Mouse (Mus musculus): ENCODE measurements around the gene Iqschfp. TPM values are rescaled to one million over a fixed set of nuclear protein-coding genes. Genes with fewer than 3 reads are reported as not detected.

Iqschfp gene
- polyA plus RNA-seq, 1 experiment = not detected

DNA sequence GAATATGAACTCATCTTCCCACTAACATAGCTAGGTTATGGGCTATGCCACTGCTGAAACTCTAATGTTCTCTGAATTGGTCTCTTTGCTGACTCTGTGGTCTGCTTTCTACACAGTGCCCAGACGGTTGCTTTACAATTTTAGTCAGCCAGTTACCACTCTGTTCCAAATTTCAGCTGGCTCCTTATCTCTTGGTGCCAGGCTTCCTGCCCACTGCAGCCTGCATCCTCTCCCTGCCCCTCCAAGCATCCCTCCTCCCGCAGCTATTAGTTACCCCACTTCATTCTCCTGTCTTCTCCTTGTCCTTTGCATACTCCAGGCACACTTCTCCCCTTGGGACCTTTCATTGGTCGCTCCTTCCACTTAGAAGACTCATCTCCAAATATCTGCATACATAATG, 268.7 kb downstream of the Iqschfp start:
- no peak overlapping the region for H3K27ac ChIP-seq (ENCODE audit: control insufficient read depth, insufficient read depth, low read depth, low read length, poor library complexity)
- H3K4me3 ChIP-seq (replicated peaks; ENCODE audit: control insufficient read depth, low read depth, low read length) = no peak overlapping the region
- 8% methylated on average over 3 of the region's 3 CpGs for WGBS
- no peaks in the 10 kb centered on the region for H3K4me1 ChIP-seq (ENCODE audit: control insufficient read depth, insufficient read depth, low read length)
- TF ChIP-seq CTCF (IDR thresholded peaks at IDR 0.05; ENCODE audit: control insufficient read depth, insufficient read depth, low read length) = no peak
- TF ChIP-seq POLR2A (IDR thresholded peaks at IDR 0.05; ENCODE audit: borderline replicate concordance, control insufficient read depth, low read depth, low read length) = no peak

- H3K27ac ChIP-seq (ENCODE audit: control insufficient read depth, insufficient read depth, low read depth, low read length, poor library complexity) = no peak overlapping the region
- whole genome bisulfite sequencing = 56% methylated on average over 1 of the region's 1 CpGs
- H3K4me1 ChIP-seq (ENCODE audit: control insufficient read depth, insufficient read depth, low read length) = no peaks in the 10 kb centered on the region
- H3K4me3 ChIP-seq (replicated peaks; ENCODE audit: control insufficient read depth, low read depth, low read length) = no peak overlapping the region
- no peak for TF ChIP-seq POLR2A (IDR thresholded peaks at IDR 0.05; ENCODE audit: borderline replicate concordance, control insufficient read depth, low read depth, low read length)
- TF ChIP-seq CTCF (IDR thresholded peaks at IDR 0.05; ENCODE audit: control insufficient read depth, insufficient read depth, low read length) = no peak
Measured at GRCm38 (mm10) chr3:68178248-68178647, 286.2 kb downstream of the Iqschfp start.

DNA sequence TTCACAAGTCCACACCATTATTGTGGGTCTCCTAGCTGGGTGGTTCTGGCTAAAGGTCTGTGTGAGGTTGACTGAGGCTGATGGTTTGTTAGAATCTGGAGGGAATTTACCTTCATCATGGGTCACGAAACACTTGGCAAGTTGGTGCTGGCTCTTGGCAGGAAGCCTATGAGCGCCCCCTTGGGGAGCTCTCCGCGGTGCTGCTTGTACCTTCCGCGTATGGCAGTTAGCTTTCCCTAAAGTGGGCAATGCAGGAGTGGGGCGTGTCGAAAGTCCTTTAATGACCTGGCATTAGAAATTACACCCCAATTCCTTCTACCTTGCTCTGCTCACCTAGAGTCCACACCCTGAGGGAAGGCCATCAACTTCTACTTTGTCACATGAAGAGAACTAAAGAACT, 295.4 kb downstream of the Iqschfp start:
- WGBS = 62% methylated on average over 8 of the region's 8 CpGs
- no peak overlapping the region for H3K4me3 ChIP-seq (replicated peaks; ENCODE audit: control insufficient read depth, low read depth, low read length)
- TF ChIP-seq POLR2A (IDR thresholded peaks at IDR 0.05; ENCODE audit: borderline replicate concordance, control insufficient read depth, low read depth, low read length) (no peak), CTCF (IDR thresholded peaks at IDR 0.05; ENCODE audit: control insufficient read depth, insufficient read depth, low read length) (no peak)
- no peak overlapping the region for H3K27ac ChIP-seq (ENCODE audit: control insufficient read depth, insufficient read depth, low read depth, low read length, poor library complexity)
- H3K4me1 ChIP-seq (ENCODE audit: control insufficient read depth, insufficient read depth, low read length) = no peaks in the 10 kb centered on the region

GRCm38 (mm10) chr3:68189100-68189499, 297.1 kb downstream of the Iqschfp start:
- no peaks in the 10 kb centered on the region for H3K4me1 ChIP-seq (ENCODE audit: control insufficient read depth, insufficient read depth, low read length)
- no peak overlapping the region for H3K4me3 ChIP-seq (replicated peaks; ENCODE audit: control insufficient read depth, low read depth, low read length)
- 54% methylated on average over 2 of the region's 2 CpGs for WGBS
- TF ChIP-seq POLR2A (IDR thresholded peaks at IDR 0.05; ENCODE audit: borderline replicate concordance, control insufficient read depth, low read depth, low read length) (no peak), CTCF (IDR thresholded peaks at IDR 0.05; ENCODE audit: control insufficient read depth, insufficient read depth, low read length) (no peak)
- H3K27ac ChIP-seq (ENCODE audit: control insufficient read depth, insufficient read depth, low read depth, low read length, poor library complexity) = no peak overlapping the region

DNA sequence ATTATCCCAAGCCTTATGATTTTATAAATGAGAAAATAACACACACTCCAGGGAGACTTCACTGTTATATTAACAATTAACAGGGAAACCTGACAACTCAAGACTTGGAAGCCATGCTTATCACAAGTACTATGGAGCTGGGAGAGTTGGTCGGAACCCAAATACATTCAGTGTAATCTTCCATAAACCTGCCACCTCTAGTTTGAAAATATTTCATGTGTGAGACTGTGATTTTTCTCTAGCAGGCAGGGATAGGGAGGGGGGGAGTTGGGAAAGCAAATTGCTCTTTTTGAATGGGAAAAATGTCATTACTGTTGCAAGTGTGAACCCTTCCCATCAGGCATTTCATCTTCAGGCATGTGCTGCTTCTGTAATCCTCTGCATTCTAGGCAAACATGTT, 304.9 kb downstream of the Iqschfp start:
- 91% methylated on average over 1 of the region's 1 CpGs for WGBS
- Histone ChIP-seq H3K4me1 (ENCODE audit: control insufficient read depth, insufficient read depth, low read length) (no peaks in the 10 kb centered on the region), H3K4me3 (replicated peaks; ENCODE audit: control insufficient read depth, low read depth, low read length) (no peak overlapping the region), H3K27ac (ENCODE audit: control insufficient read depth, insufficient read depth, low read depth, low read length, poor library complexity) (no peak overlapping the region)
- TF ChIP-seq CTCF (IDR thresholded peaks at IDR 0.05; ENCODE audit: control insufficient read depth, insufficient read depth, low read length) (no peak), POLR2A (IDR thresholded peaks at IDR 0.05; ENCODE audit: borderline replicate concordance, control insufficient read depth, low read depth, low read length) (no peak)

DNA sequence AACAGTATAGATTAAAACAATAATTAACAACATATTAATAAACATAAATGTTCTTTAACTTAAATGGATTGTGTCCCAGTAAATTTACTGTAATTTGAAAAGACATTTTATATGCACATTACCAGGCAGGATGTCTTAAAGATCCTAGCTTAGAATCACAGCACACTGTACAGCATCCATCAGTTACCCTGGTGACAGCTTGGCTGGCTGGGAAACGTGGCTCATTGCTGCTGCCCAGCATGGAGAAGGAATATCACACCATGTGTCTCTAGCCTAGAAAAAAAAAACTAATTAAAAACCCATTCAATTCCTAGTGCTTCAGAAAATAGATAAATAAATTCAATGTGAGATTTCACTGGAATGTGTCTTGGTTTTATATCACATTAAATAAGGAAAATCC, 309.2 kb downstream of the Iqschfp start:
- TF ChIP-seq POLR2A (IDR thresholded peaks at IDR 0.05; ENCODE audit: borderline replicate concordance, control insufficient read depth, low read depth, low read length) (no peak), CTCF (IDR thresholded peaks at IDR 0.05; ENCODE audit: control insufficient read depth, insufficient read depth, low read length) (no peak)
- Histone ChIP-seq H3K4me3 (replicated peaks; ENCODE audit: control insufficient read depth, low read depth, low read length) (no peak overlapping the region), H3K4me1 (ENCODE audit: control insufficient read depth, insufficient read depth, low read length) (no peaks in the 10 kb centered on the region), H3K27ac (ENCODE audit: control insufficient read depth, insufficient read depth, low read depth, low read length, poor library complexity) (no peak overlapping the region)
- 46% methylated on average over 1 of the region's 1 CpGs for WGBS

DNA sequence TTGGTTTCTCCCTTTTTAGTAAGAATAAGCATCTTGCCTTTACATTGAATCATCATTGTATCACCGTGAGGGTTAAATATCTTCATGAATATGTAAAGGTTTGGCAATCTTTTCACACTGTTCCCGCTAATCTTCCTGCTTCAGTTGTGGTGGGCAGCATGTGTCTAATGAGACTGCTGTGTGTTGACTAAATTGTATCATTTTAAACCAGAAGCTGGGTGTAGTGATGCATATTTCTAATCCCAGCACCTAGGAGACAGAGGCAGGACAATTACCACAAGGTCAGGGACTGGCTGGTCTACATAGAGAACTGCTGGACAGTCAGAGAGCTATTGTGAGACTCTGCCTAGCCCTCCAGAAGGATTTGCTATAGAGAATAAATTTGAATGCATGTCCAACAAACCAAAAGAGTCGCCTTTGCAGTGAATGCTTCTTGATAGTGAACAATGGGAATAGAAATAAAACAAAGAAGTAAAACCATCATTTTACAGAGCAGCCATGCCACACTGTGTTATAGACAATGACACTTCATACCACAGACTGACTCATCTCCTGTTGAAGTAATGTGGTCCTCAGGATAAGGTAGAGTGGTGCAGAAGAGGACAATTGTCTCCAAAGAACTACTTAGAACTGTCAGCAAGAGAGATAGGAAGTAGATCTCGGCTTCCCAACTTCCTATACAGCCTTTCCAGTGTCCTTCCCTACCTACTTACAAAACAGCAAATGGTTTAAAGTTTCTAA, 310.3 kb downstream of the Iqschfp start:
- no peak overlapping the region for H3K27ac ChIP-seq (ENCODE audit: control insufficient read depth, insufficient read depth, low read depth, low read length, poor library complexity)
- WGBS = 55% methylated on average over 4 of the region's 4 CpGs
- H3K4me1 ChIP-seq (ENCODE audit: control insufficient read depth, insufficient read depth, low read length) = no peaks in the 10 kb centered on the region
- TF ChIP-seq CTCF (IDR thresholded peaks at IDR 0.05; ENCODE audit: control insufficient read depth, insufficient read depth, low read length) (no peak), POLR2A (IDR thresholded peaks at IDR 0.05; ENCODE audit: borderline replicate concordance, control insufficient read depth, low read depth, low read length) (no peak)
- H3K4me3 ChIP-seq (replicated peaks; ENCODE audit: control insufficient read depth, low read depth, low read length) = no peak overlapping the region

GRCm38 (mm10) chr3:68203934-68204467, 312.0 kb downstream of the Iqschfp start:
- H3K27ac ChIP-seq (ENCODE audit: control insufficient read depth, insufficient read depth, low read depth, low read length, poor library complexity) = no peak overlapping the region
- 72% methylated on average over 4 of the region's 4 CpGs for WGBS
- TF ChIP-seq POLR2A (IDR thresholded peaks at IDR 0.05; ENCODE audit: borderline replicate concordance, control insufficient read depth, low read depth, low read length) (no peak), CTCF (IDR thresholded peaks at IDR 0.05; ENCODE audit: control insufficient read depth, insufficient read depth, low read length) (no peak)

More at GRCm38 (mm10) chr3:68203934-68204467, 312.0 kb downstream of the Iqschfp start:
- Histone ChIP-seq H3K4me1 (ENCODE audit: control insufficient read depth, insufficient read depth, low read length) (no peaks in the 10 kb centered on the region), H3K4me3 (replicated peaks; ENCODE audit: control insufficient read depth, low read depth, low read length) (no peak overlapping the region)
